Mouse (Mus musculus) heart, adult 2 months (tissue): ENCODE measurements around the gene Bahd1.

Experiments
- CTCF ChIP-seq: fragments of 200-600 bp; IDR thresholded peaks from 2 replicates; pipeline ENCODE4 v1.8.1; 2022; ENCODE audit warnings: antibody characterized with exemption, mild to moderate bottlenecking, moderate library complexity
- POLR2A ChIP-seq: fragments of 200-500 bp; IDR thresholded peaks from 2 replicates; pipeline ENCODE4 v1.6.1; 2011; ENCODE audit warnings: mild to moderate bottlenecking, low read depth, low read length, control low read depth; ENCODE audit not compliant: insufficient read depth

GRCm38 (mm10) chr2:118960413-118960812, 60.2 kb downstream of the Bahd1 start:
- TF ChIP-seq CTCF: no peak
- no peak for TF ChIP-seq POLR2A
